Mouse (Mus musculus): ENCODE data around the gene Prr15. TPM values are rescaled to one million over a fixed set of nuclear protein-coding genes. Genes with fewer than 3 reads are reported as not detected.

Prr15 gene
- total and polyA plus RNA-seq, 2 experiments = 0.09 to 0.18 TPM

DNA sequence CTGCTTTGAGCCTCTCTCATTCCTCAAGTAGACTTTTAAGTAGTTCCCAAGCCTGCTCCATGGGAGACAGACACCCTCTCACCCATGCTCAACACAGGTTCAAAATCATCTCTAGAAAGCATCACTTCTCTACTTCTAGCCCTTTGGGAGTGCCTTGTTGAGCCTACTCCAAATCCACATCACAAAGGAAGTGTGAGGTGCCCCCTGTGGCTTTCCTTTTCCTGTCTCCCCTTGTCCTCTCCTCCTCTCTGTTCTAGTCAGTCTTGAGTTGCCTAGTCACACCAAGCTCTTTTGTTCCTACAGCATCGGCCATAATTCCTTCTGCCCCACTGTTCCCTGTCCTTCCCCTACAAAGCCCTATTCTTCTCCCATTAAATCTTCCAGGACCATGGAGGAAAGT is 42.3 kb upstream of the Prr15 start:
- no peak for DNase-seq (ENCODE audit: extremely low read depth, low read depth, low spot score)
- TF ChIP-seq POLR2A (IDR thresholded peaks at IDR 0.05; ENCODE audit: extremely low read depth, insufficient read depth, low read length) (no peak), CTCF (IDR thresholded peaks at IDR 0.05; ENCODE audit: low read depth, low read length) (no peak)
- Histone ChIP-seq H3K4me3 (ENCODE audit: insufficient read depth, low read depth, low read length) (no peak overlapping the region), H3K36me3 (ENCODE audit: control insufficient read depth, insufficient read depth, low read length) (no peaks in the 10 kb centered on the region), H3K9ac (ENCODE audit: low read depth, low read length) (no peak overlapping the region), H3K27ac (replicated peaks; ENCODE audit: insufficient read depth, low read depth, low read length) (no peak overlapping the region), H3K79me2 (ENCODE audit: control insufficient read depth, insufficient read depth, low read length) (no peaks in the 10 kb centered on the region), H3K27me3 (ENCODE audit: control insufficient read depth, insufficient read depth, low read length) (no peaks in the 10 kb centered on the region), H3K4me1 (ENCODE audit: control insufficient read depth, insufficient read depth, low read length) (no peaks in the 10 kb centered on the region)
- WGBS = 88% methylated on average over 1 of the region's 1 CpGs

DNA sequence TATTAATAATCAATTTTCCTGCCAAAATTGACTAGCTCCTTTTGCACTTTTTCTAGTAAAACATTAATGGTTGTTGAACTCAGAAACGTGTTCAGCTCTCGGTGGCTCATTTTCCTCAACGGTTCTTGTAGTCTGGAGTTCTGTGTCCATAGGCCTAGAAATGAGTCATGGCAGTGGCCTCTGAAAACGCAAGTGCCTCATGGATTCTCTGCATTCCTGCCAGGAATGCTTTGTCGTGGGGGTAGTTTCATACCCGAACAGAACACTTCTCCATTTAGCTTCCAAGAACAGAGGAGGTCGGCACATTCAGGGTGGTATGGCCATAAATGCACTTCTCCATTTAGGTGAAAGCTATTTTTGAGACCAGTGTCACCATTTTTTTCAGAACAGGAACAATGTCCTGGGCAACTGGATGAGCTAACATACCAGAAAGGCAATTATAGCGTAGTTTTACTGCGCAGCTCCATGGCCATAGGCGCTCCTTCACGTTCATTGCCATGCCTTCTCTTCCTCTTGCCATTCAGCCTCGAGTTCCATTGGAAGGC is 41.4 kb upstream of the Prr15 start:
- Histone ChIP-seq H3K9ac (ENCODE audit: low read depth, low read length) (no peak overlapping the region), H3K4me3 (ENCODE audit: insufficient read depth, low read depth, low read length) (no peak overlapping the region), H3K36me3 (ENCODE audit: control insufficient read depth, insufficient read depth, low read length) (no peaks in the 10 kb centered on the region), H3K27ac (replicated peaks; ENCODE audit: insufficient read depth, low read depth, low read length) (no peak overlapping the region), H3K4me1 (ENCODE audit: control insufficient read depth, insufficient read depth, low read length) (no peaks in the 10 kb centered on the region), H3K27me3 (ENCODE audit: control insufficient read depth, insufficient read depth, low read length) (no peaks in the 10 kb centered on the region), H3K79me2 (ENCODE audit: control insufficient read depth, insufficient read depth, low read length) (no peaks in the 10 kb centered on the region)
- 82% methylated on average over 12 of the region's 12 CpGs for WGBS
- no peak for TF ChIP-seq CTCF (IDR thresholded peaks at IDR 0.05; ENCODE audit: low read depth, low read length)
- no peak for DNase-seq (ENCODE audit: extremely low read depth, low read depth, low spot score)

- H3K27me3 ChIP-seq (ENCODE audit: control insufficient read depth, insufficient read depth, low read length) = no peaks in the 10 kb centered on the region
- 87% methylated on average over 5 of the region's 5 CpGs for WGBS
- TF ChIP-seq POLR2A (IDR thresholded peaks at IDR 0.05; ENCODE audit: extremely low read depth, insufficient read depth, low read length) = no peak
- TF ChIP-seq CTCF (IDR thresholded peaks at IDR 0.05; ENCODE audit: low read depth, low read length) = no peak
- no peak overlapping the region for H3K27ac ChIP-seq (replicated peaks; ENCODE audit: insufficient read depth, low read depth, low read length)
- DNase-seq (ENCODE audit: extremely low read depth, low read depth, low spot score) = no peak
- no peaks in the 10 kb centered on the region; the same call in 1 of the 2 replicates for H3K36me3 ChIP-seq (ENCODE audit: control insufficient read depth, insufficient read depth, low read length)
- H3K79me2 ChIP-seq (ENCODE audit: control insufficient read depth, insufficient read depth, low read length) = no peaks in the 10 kb centered on the region
- H3K4me1 ChIP-seq (ENCODE audit: control insufficient read depth, insufficient read depth, low read length) = peaks cover 3% of the 10 kb centered on the region
- H3K9ac ChIP-seq (ENCODE audit: low read depth, low read length) = no peak overlapping the region
- no peak overlapping the region for H3K4me3 ChIP-seq (ENCODE audit: insufficient read depth, low read depth, low read length)
These were observed 38.8 kb upstream of the Prr15 start for GRCm38 (mm10) chr6:54286813-54287212.

- Histone ChIP-seq H3K27me3 (ENCODE audit: control insufficient read depth, insufficient read depth, low read length) (no peaks in the 10 kb centered on the region), H3K4me3 (ENCODE audit: insufficient read depth, low read depth, low read length) (no peak overlapping the region), H3K36me3 (ENCODE audit: control insufficient read depth, insufficient read depth, low read length) (peaks cover 2% of the 10 kb centered on the region; the same call in 1 of the 2 replicates), H3K9ac (ENCODE audit: low read depth, low read length) (no peak overlapping the region), H3K27ac (replicated peaks; ENCODE audit: insufficient read depth, low read depth, low read length) (no peak overlapping the region), H3K79me2 (ENCODE audit: control insufficient read depth, insufficient read depth, low read length) (no peaks in the 10 kb centered on the region), H3K4me1 (ENCODE audit: control insufficient read depth, insufficient read depth, low read length) (peaks cover 3% of the 10 kb centered on the region)
- 34% methylated on average over 10 of the region's 10 CpGs for WGBS
- DNase-seq (ENCODE audit: extremely low read depth, low read depth, low spot score) = peak; percentile 91
- no peak for TF ChIP-seq POLR2A (IDR thresholded peaks at IDR 0.05; ENCODE audit: extremely low read depth, insufficient read depth, low read length)
- no peak for TF ChIP-seq CTCF (IDR thresholded peaks at IDR 0.05; ENCODE audit: low read depth, low read length)
These were observed 35.7 kb upstream of the Prr15 start for GRCm38 (mm10) chr6:54289774-54290500.

DNA sequence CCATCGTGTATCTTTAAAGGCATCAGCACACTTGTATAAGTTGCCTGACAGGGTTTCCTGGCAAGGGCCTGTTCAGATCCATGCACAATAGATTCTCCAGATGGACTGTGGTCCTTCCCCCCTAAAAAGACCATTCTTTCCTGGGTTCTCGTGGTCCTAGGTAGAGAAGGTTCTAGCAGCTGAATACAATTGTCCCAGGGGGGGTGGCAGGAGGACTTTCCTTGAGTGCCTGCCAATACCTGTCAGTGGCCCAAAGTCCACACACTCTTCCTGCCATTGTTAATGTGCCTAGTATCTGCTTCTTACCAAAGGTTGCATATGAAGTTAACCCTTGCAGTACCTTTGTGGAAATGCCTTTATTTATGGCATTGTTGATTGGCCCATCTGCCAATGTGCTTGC is 28.4 kb upstream of the Prr15 start:
- Histone ChIP-seq H3K4me1 (ENCODE audit: control insufficient read depth, insufficient read depth, low read length) (0 out of 2 replicates have a peak, but pooled peaks cover 2% of the 10 kb centered on the region), H3K79me2 (ENCODE audit: control insufficient read depth, insufficient read depth, low read length) (no peaks in the 10 kb centered on the region), H3K36me3 (ENCODE audit: control insufficient read depth, insufficient read depth, low read length) (peaks cover 25% of the 10 kb centered on the region; the same call in 1 of the 2 replicates), H3K4me3 (ENCODE audit: insufficient read depth, low read depth, low read length) (no peak overlapping the region), H3K9ac (ENCODE audit: low read depth, low read length) (no peak overlapping the region), H3K27ac (replicated peaks; ENCODE audit: insufficient read depth, low read depth, low read length) (no peak overlapping the region), H3K27me3 (ENCODE audit: control insufficient read depth, insufficient read depth, low read length) (no peaks in the 10 kb centered on the region)
- DNase-seq (ENCODE audit: extremely low read depth, low read depth, low spot score) = no peak
- TF ChIP-seq POLR2A (IDR thresholded peaks at IDR 0.05; ENCODE audit: extremely low read depth, insufficient read depth, low read length) (no peak), CTCF (IDR thresholded peaks at IDR 0.05; ENCODE audit: low read depth, low read length) (no peak)
- 77% methylated on average over 2 of the region's 2 CpGs for WGBS

GRCm38 (mm10) chr6:54299417-54299816 is 26.2 kb upstream of the Prr15 start:
- DNase-seq (ENCODE audit: extremely low read depth, low read depth, low spot score) = no peak
- Histone ChIP-seq H3K4me3 (ENCODE audit: insufficient read depth, low read depth, low read length) (no peak overlapping the region), H3K4me1 (ENCODE audit: control insufficient read depth, insufficient read depth, low read length) (0 out of 2 replicates have a peak, but pooled peaks cover 2% of the 10 kb centered on the region), H3K79me2 (ENCODE audit: control insufficient read depth, insufficient read depth, low read length) (no peaks in the 10 kb centered on the region), H3K9ac (ENCODE audit: low read depth, low read length) (no peak overlapping the region), H3K27me3 (ENCODE audit: control insufficient read depth, insufficient read depth, low read length) (no peaks in the 10 kb centered on the region), H3K36me3 (ENCODE audit: control insufficient read depth, insufficient read depth, low read length) (peaks cover 23% of the 10 kb centered on the region; the same call in 1 of the 2 replicates), H3K27ac (replicated peaks; ENCODE audit: insufficient read depth, low read depth, low read length) (no peak overlapping the region)
- 86% methylated on average over 2 of the region's 2 CpGs for WGBS
- no peak for TF ChIP-seq POLR2A (IDR thresholded peaks at IDR 0.05; ENCODE audit: extremely low read depth, insufficient read depth, low read length)
- TF ChIP-seq CTCF (IDR thresholded peaks at IDR 0.05; ENCODE audit: low read depth, low read length) = no peak
